Mouse (Mus musculus) spleen, postnatal 0 days (tissue): ENCODE data around the gene Sohlh2. TPM values are rescaled to one million over a fixed set of nuclear protein-coding genes. Genes with fewer than 3 reads are reported as not detected.

Source experiments
- polyA plus RNA-seq: library from polyadenylated mRNA; unstranded; fragments of >200 nt; fragmentation: Nextera tagmentation; extraction: Ambion mirVana; gene quantifications from 2 replicates; pipeline ENCODE4 v1.2.1, GENCODE M21; 2015

Sohlh2 gene
- polyA plus RNA-seq = not detected in 2 replicates

GRCm38 (mm10) chr3:55181766-55182165 is at the start of gene Sohlh2:
Gene Sohlh2, plus strand, starts transcription at chr3:55182028.

GRCm38 (mm10) chr3:55137039-55137438 is 44.8 kb upstream of the Sohlh2 start, which contains the start of gene Ccdc169:
Gene Ccdc169, plus strand, starts transcription at chr3:55137339.

GRCm38 (mm10) chr3:55241730-55242421 is 60.0 kb downstream of the Sohlh2 start, which contains the start of gene Dclk1:
Gene Dclk1, plus strand, starts transcription at chr3:55242364.

Other genes starting within 250 kb of the Sohlh2 start
- gene Ccna1, start 126.5 kb upstream of the Sohlh2 start, polyA plus RNA-seq = 0.46 and 0.61 TPM in 2 replicates
- 9.6 and 11.4 TPM in 2 replicates for gene Spg20, start 69.9 kb upstream of the Sohlh2 start, polyA plus RNA-seq
- not detected in 2 replicates for gene Ccdc169, start 44.7 kb upstream of the Sohlh2 start, polyA plus RNA-seq
- 3.6 and 4.4 TPM in 2 replicates for gene Dclk1, start 60.3 kb downstream of the Sohlh2 start, polyA plus RNA-seq